Mouse (Mus musculus) liver, embryonic 14.5 days (tissue): ENCODE results near the gene Ctns.

Source experiments
- CTCF ChIP-seq: IDR thresholded peaks from 2 replicates; pipeline ENCODE4 v1.5.1; 2016; ENCODE audit warnings: antibody characterized with exemption, low read depth, control low read depth
- EP300 ChIP-seq: IDR thresholded peaks from 2 replicates; pipeline ENCODE4 v1.6.1; 2016; ENCODE audit warnings: antibody characterized with exemption, low read depth

- no peak for TF ChIP-seq CTCF
- no peak for TF ChIP-seq EP300
Observed at GRCm38 (mm10) chr11:73136587-73136986, 62.3 kb downstream of the Ctns start.
